ENCODE assay signal across 12 mouse cellular contexts in the genomic region with DNA sequence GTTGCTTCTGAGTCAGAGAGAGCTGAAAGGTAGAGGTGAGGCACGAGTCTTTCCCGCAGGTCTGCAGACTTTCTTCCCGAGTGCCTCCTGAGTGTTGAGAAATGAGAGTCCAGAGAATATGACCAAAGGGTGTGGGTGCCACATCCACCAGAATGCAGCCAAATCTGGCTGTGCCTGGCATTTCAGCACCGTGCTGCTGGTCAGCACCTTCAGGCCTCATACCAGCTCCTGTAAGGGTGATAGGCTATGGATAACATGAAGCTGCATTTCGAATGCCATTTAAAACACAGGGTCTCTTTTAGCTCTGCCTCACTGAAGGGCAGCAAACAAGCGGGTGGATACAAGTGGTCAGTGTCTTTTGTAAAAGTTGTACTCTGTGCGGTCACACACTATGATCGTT. TPM values are rescaled to one million over a fixed set of nuclear protein-coding genes. Genes with fewer than 3 reads are reported as not detected.
DNase-seq lines count a peak whose midpoint lies in the region; ATAC-seq and TF ChIP-seq lines count a peak whose summit lies in the region.
"Had no signal": no experiment of that assay in that cellular context is flagged by ENCODE, and none has a peak within 500 bp of the region (broad histone marks: within the 10 kb centered on the region; RNA-seq: fewer than 3 reads in every experiment).

No protein-coding gene starts in this region.

- TF ChIP-seq POLR2A in heart, adult 2 months (IDR thresholded peaks at IDR 0.05; ENCODE audit: insufficient read depth, low read depth, low read length) = no peak

- no peak overlapping the region for H3K4me2 ChIP-seq in neural tube, embryonic 15.5 days
- H3K4me2 ChIP-seq in embryonic facial prominence, embryonic 11.5 days (ENCODE audit: low read depth, low read length) = no peak overlapping the region
- H3K4me2 ChIP-seq in neural tube, embryonic 13.5 days = 0 out of 2 replicates have a peak overlapping the region, but pooled peaks have one; percentile 1
- H3K4me2 ChIP-seq: liver, embryonic 11.5 days had no signal

- TF ChIP-seq CTCF in heart, adult 2 months (IDR thresholded peaks at IDR 0.05) = no peak

- no peaks in the 10 kb centered on the region for H3K27me3 ChIP-seq in heart, adult 2 months (ENCODE audit: control insufficient read depth, insufficient read depth, low read length)
- no peaks in the 10 kb centered on the region for H3K27me3 ChIP-seq in neural tube, embryonic 15.5 days (replicated peaks)
- no peaks in the 10 kb centered on the region for H3K27me3 ChIP-seq in embryonic facial prominence, embryonic 11.5 days (ENCODE audit: control insufficient read depth, insufficient read depth, low read length)
- H3K27me3 ChIP-seq in neural tube, embryonic 13.5 days = no peaks in the 10 kb centered on the region

- 63% methylated on average over 8 of the region's 8 CpGs for WGBS in heart, adult 2 months
- 70% methylated on average over 8 of the region's 8 CpGs for WGBS in neural tube, embryonic 15.5 days
- 70% methylated on average over 8 of the region's 8 CpGs for WGBS in embryonic facial prominence, embryonic 11.5 days
- 67% methylated on average over 8 of the region's 8 CpGs for WGBS in neural tube, embryonic 13.5 days

- H3K9me3 ChIP-seq in neural tube, embryonic 15.5 days (replicated peaks) = no peaks in the 10 kb centered on the region
- no peaks in the 10 kb centered on the region for H3K9me3 ChIP-seq in embryonic facial prominence, embryonic 11.5 days (replicated peaks; ENCODE audit: control insufficient read depth, low read length)
- no peaks in the 10 kb centered on the region for H3K9me3 ChIP-seq in neural tube, embryonic 13.5 days

- no peaks in the 10 kb centered on the region for H3K36me3 ChIP-seq in heart, adult 2 months (ENCODE audit: control insufficient read depth, insufficient read depth, low read length)
- H3K36me3 ChIP-seq in neural tube, embryonic 15.5 days = no peaks in the 10 kb centered on the region
- H3K36me3 ChIP-seq in embryonic facial prominence, embryonic 11.5 days (replicated peaks; ENCODE audit: control insufficient read depth, insufficient read depth, low read depth, low read length) = no peaks in the 10 kb centered on the region
- H3K36me3 ChIP-seq in neural tube, embryonic 13.5 days = no peaks in the 10 kb centered on the region

- DNase-seq in heart, postnatal 10 days = peak; percentile 9 to 17
- no peak for DNase-seq in heart, adult 2 months
- peak; percentile 17 for DNase-seq in neural tube, embryonic 10.5 days (ENCODE audit: extremely low spot score, low spot score)
- peak; percentile 61 for DNase-seq in embryonic facial prominence, embryonic 11.5 days (ENCODE audit: low spot score)
- no peak for DNase-seq in gastrocnemius, postnatal 25 days
- DNase-seq in cerebellum, adult 9-11 months = no peak
- DNase-seq: cerebellum, postnatal 36 days; layer of hippocampus, adult 9-11 months had no signal

- H3K4me3 ChIP-seq in heart, adult 2 months = no peak overlapping the region
- no peak overlapping the region for H3K4me3 ChIP-seq in neural tube, embryonic 15.5 days (replicated peaks)
- H3K4me3 ChIP-seq in embryonic facial prominence, embryonic 11.5 days (ENCODE audit: low read depth, low read length) = no peak overlapping the region
- no peak overlapping the region for H3K4me3 ChIP-seq in neural tube, embryonic 13.5 days

- no peaks in the 10 kb centered on the region for H3K4me1 ChIP-seq in heart, adult 2 months (ENCODE audit: control insufficient read depth, insufficient read depth, low read length)
- peaks cover 12% of the 10 kb centered on the region for H3K4me1 ChIP-seq in neural tube, embryonic 15.5 days
- no peaks in the 10 kb centered on the region for H3K4me1 ChIP-seq in embryonic facial prominence, embryonic 11.5 days (ENCODE audit: control insufficient read depth, insufficient read depth, low read length)
- H3K4me1 ChIP-seq in neural tube, embryonic 13.5 days (replicated peaks) = peaks cover 19% of the 10 kb centered on the region

- no peak for TF ChIP-seq EP300 in heart, adult 2 months (IDR thresholded peaks at IDR 0.05; ENCODE audit: insufficient read depth, low read depth, low read length)

- no peak for ATAC-seq in neural tube, embryonic 15.5 days (ENCODE audit: low FRiP score)
- ATAC-seq in embryonic facial prominence, embryonic 11.5 days (replicated peaks; ENCODE audit: insufficient number of reproducible peaks, low FRiP score, low TSS enrichment, low read depth) = 0 out of 2 replicates have a peak, but pooled peaks have one; percentile 18
- no peak for ATAC-seq in neural tube, embryonic 13.5 days (ENCODE audit: low read depth)

- H3K9ac ChIP-seq in heart, adult 2 months (ENCODE audit: low read depth, low read length) = no peak overlapping the region
- no peak overlapping the region for H3K9ac ChIP-seq in neural tube, embryonic 15.5 days (replicated peaks)
- H3K9ac ChIP-seq in embryonic facial prominence, embryonic 11.5 days (replicated peaks; ENCODE audit: low read length) = no peak overlapping the region
- no peak overlapping the region for H3K9ac ChIP-seq in neural tube, embryonic 13.5 days

- H3K79me2 ChIP-seq in heart, adult 2 months (replicated peaks; ENCODE audit: control insufficient read depth, insufficient read depth, low read length) = no peaks in the 10 kb centered on the region

- intact Hi-C loops in heart, postnatal 10 days (cut with DNase I) = no loop called here
- intact Hi-C loops in heart, adult 2 months (cut with DNase I) = no loop called here

- H3K27ac ChIP-seq in heart, adult 2 months = no peak overlapping the region
- H3K27ac ChIP-seq in neural tube, embryonic 15.5 days (replicated peaks) = no peak overlapping the region
- no peak overlapping the region for H3K27ac ChIP-seq in embryonic facial prominence, embryonic 11.5 days (replicated peaks; ENCODE audit: low read depth, low read length)
- 0 out of 2 replicates have a peak overlapping the region, but pooled peaks have one; percentile 28 for H3K27ac ChIP-seq in neural tube, embryonic 13.5 days (replicated peaks)

RNA-seq across cellular contexts. Expression of a gene that starts 1.5 kb away (rescaled TPM):
- under 1 TPM; 0.17 to 0.50 TPM for total RNA-seq in heart, postnatal 10 days (2021)
- not detected for total RNA-seq in heart, adult 2 months (2021)
- polyA plus RNA-seq in heart, adult 2 months (2012; rRNA removed) = 0.06 TPM in 1 of 2 replicates, not detected in the other
- 66.2 and 79.9 TPM in 2 replicates for polyA plus RNA-seq in neural tube, embryonic 15.5 days (2015; fragmentation: Nextera tagmentation; extraction: Ambion mirVana)
- 7.1 and 8.7 TPM in 2 replicates for polyA plus RNA-seq in embryonic facial prominence, embryonic 11.5 days (2014; fragmentation: Nextera tagmentation; extraction: Ambion mirVana)
- polyA plus RNA-seq in neural tube, embryonic 13.5 days (2015; fragmentation: Nextera tagmentation; extraction: Ambion mirVana) = 44.9 and 49.3 TPM in 2 replicates
- not detected for total RNA-seq in gastrocnemius, postnatal 25 days (2021)
- total RNA-seq: megakaryocyte progenitor cell, adult 5-6 weeks had no signal

Comparison
In these comparisons a context has a peak if more than half of its experiments do, and no peak if none do; other contexts are left out.
1. DNase-seq: peak in heart, postnatal 10 days (2 of 2), neural tube, embryonic 10.5 days (single experiment) and embryonic facial prominence, embryonic 11.5 days (single experiment); none in heart, adult 2 months (0 of 2), gastrocnemius, postnatal 25 days (single experiment) and cerebellum, adult 9-11 months (single experiment).